Mouse (Mus musculus): Measurements from ENCODE around the gene Ppcdc.
A peak's percentile ranks its signal among the peaks of the same experiment; 100 is the strongest.
"Not testable (repeated sequence)": the region's sequence is repeated elsewhere in the genome, so short reads cannot be mapped to it uniquely, and the experiment has no call there.

Ppcdc gene

DNA sequence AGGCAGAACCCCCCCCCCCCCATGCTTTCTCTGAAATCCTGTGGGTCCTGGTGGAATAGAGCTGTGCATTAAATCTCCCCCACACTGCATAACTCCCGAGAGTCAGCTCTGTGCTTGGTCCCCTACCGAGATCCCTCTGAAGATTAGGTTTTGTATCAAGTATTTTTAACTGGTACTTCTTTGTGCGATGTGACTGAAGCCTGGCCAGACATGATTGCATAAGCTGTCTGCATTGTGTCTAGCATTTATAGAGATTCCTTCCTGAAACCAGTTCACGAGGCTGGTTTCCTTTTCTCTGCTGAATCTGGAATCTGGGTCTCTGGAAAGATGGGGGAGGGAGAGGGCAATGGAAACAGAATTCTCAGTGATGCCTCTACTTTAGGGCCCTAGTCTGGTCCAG lies 11.5 kb downstream of the Ppcdc start:
- DNase-seq (ENCODE audit: low read depth, low spot score) = no peak

DNA sequence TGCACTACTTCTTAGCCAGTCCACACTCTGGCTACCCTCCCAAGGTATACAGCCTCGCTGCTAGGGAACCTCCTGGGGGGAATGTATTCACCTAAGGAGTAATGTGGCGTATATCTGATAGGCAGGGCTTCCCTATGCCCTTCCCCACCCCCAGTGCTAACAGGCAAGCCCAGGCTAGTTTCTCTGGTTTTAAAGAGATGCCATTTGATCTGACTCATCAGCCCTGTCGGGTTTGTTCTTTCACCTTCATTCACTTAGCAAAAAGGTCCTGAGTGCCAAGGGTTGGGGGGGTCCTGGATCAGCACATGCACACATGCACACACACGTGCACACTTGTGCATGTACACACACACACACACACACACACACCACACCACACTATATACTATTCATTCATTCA lies 12.0 kb downstream of the Ppcdc start:
- no peak for DNase-seq (ENCODE audit: low read depth, low spot score)

DNA sequence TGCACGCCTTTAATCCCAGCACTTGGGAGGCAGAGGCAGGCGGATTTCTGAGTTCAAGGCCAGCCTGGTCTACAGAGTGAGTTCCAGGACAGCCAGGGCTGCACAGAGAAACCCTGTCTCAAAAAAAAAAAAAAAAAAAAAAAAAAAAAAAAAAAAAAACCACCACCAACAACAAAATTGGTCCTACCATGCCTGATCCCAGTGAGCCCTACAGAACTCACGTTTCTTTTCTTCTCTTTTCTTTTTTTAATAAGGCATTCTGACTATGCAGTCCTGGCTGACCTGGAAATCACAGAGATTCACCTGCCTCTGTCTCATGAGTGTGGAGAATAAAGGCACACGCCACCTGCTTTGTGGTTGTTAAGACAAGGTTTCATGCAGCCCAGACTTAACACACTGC lies 12.8 kb downstream of the Ppcdc start:
- not testable (repeated sequence) for DNase-seq (ENCODE audit: low read depth, low spot score)

DNA sequence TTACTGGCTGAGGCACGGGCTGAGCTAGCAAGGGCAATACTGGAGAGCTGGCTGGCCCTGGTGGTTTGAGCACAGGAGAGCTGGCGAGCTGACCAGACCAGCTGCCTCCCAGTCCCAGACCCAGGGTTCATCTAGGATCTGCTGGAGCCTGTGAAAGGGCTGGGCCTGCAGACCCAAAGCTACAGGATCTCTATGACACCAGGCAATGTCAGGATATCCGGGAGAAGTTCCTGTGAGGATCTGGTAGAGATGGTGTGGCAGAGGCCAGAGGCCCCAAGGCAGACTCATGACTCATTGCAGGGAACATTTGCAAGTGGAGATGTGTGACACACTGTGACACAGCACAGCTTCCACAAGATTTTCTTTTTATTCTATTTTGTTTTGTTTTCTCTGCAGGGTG lies 14.8 kb downstream of the Ppcdc start:
- DNase-seq (ENCODE audit: low read depth, low spot score) = no peak

DNA sequence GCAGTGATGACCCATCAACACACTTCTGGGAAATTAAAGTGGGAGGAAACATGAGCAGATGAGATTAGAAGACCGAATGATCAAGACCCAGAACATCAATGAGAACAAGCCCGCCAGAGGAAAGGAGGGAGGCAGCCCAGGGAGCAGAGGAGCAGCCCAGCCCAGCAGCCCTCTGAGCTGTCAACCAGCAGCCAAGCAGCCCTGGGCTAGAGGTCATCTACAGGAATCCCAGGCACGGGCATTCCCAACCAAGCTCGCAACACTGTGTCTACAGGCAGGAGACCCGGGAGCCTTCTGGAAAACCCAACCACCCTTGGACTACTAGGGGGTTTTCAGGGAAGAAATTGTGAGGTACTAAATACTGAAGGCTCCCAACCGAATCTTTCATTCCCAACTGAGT lies 15.9 kb downstream of the Ppcdc start:
- DNase-seq (ENCODE audit: low read depth, low spot score) = no peak

DNA sequence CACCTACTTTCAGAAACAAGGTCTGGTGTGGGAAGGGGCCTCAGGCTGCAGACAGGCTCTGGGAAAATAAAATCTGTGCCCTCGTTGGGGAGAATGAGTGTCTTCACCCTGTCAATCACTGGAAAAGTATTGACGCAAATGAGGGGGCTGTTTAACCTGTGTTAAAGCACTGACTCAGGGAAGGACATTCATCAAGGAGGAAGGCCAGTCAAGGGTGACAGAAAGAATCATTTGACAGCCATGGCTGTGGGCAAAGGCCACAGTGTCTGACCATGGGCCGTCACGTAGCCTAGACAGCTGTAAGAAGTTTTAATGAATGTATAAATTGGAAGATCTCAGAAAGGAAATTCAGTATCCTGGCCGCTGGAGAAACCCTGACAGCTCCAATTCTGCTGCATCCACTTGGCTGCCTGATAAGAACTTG lies 18.2 kb downstream of the Ppcdc start:
- no peak for DNase-seq (ENCODE audit: low read depth, low spot score)

DNA sequence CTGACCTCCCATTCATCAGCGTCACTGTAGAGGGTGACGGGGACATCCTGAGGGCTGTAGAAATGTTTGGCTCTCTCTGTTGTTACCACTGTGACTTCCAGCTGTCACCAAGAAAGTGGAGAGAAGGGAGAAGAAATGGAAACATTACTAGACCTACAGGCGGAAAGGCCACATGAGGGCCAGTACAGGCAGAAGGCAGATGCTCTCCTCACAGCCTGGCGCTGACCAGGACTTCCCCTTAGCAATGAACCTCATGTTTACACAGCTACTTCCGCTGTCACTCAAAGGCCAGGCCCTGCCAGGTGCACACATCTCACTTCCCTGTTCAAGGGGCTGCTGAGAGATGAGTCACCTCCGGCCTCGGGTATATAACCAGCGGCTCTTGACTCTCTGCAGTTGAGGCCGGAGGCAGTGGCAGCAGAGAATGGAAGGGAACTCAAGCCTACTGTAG lies 18.8 kb downstream of the Ppcdc start:
- DNase-seq (ENCODE audit: low read depth, low spot score) = peak; percentile 84

DNA sequence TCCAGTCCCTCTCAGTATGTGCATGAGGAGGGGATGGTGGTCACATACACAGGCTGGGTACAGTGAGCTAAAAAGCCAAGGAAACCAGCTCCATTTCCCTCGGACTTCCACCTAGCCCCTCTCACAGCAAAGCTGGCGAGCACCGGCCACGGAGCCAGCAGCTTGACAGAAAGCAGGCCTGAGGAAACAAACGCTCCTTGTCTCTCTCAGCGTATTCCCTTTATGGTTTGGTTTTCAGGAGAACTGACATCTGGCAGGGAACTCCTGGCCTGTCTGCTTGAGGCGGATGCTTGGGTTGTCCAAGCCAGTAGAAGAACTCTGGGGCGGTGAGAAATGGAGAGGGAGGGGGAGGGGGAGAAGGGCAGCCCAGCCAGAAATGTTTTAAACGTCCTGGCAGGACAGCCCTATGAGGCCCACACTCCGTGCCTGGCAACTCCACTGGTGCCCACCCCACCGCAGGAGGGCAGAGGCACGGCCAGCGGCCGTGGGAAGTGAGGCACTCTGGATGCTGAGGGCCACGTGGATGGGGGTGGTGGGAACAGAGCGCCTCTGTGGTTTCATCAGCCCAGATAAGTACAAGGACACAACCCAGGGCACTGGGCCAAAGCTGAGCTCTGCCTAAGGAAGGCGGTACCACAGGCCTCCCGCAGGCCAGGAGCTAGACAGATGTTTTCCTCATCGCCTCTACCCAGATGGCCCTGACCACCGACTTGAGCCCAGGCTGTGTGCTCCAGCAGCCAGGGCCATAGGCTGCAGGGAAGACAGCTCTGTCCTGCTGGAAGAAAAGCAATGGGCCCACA lies 19.4 kb downstream of the Ppcdc start:
- peak; percentile 47 for DNase-seq (ENCODE audit: low read depth, low spot score)

DNA sequence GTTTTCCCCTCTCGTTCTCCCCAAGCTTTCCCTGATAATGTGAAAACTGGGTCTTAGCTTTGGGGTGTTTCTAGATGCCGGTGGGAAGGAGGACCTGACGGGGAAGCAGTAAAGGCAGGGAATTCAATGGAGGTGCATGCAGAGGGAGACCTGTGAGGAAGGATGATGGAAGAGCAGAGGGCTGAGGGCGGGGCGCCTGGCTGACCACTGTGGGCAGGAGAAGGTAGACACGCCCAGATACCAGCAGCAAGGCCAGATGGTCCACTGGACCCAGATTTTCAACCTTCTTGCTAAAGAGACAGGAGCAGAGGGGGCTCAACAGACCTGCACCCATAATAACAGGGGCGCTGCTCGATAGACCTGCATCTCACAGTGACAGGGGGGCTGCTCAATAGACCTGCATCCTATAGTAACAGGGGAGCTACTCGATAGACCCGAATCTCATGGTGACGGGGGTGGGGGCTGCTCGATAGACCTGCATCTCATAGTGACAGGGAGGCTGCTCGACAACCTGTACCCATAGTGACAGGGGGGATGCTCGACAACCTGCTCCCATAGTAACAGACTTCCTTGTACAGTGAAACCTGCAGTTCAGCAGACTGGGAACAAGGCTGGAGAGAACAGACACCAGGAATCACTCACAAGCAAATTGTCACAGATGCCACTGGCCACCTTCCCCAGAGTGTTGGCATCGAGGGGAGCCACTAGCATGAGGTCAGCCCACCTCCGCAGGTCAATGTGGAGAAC lies 20.2 kb downstream of the Ppcdc start:
- no peak for DNase-seq (ENCODE audit: low read depth, low spot score)

DNA sequence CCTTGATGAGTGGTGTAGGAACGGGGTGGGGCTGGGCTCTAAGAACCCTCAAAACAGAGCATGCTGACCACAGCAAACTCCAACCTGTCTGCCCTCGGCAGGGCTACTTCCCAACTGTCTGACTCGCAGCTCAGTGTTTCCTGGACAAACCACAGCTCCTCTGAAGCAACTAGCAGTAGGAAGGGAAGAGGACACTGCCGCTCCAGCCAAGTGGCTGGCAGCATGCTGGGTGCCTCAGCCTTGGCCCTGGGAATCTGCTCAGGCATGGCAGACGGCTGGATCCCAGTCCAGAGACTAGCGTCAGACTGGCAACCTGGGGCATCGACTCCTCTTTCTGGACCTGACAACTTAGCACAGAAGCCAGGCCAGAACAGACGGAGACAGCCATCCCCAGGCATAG lies 22.6 kb downstream of the Ppcdc start:
- no peak for DNase-seq (ENCODE audit: low read depth, low spot score)

DNA sequence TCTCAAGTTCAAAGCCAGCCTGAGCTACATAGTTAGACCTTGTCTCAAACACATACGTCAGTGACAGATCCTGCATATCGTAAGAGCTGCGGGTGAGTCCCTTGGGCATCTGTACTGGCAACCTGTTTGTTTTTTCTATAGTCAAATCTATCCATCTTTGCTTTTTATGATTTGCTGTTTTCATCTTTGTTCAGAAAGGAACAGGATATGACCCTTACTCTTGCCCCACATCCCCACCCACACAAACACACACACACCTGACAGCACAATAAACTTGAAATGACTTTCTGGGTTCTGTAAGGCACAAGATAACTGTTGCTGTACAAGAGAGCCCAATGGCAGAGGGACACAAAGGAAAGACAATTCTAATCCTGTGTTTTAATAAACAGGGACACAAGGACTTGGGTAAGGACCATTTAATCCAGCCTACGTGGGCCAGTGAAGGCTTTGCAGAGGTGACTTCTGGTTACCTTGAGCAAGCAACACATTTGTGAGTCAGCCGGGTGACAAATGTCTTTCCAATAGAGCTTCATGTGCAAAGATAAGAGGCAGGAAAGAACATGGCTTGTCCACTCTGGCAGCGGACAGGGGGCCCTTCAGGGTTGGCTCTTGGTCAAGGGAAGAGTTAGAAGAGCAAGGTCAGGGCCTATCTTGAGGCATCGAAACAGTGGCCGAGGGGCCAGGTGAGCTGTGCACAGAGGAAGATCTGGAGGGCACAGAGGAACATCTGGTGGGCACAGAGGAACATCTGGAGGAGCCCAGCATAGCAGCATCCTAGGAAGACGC lies 32.6 kb downstream of the Ppcdc start:
- DNase-seq (ENCODE audit: low read depth, low spot score) = peak; percentile 27

DNA sequence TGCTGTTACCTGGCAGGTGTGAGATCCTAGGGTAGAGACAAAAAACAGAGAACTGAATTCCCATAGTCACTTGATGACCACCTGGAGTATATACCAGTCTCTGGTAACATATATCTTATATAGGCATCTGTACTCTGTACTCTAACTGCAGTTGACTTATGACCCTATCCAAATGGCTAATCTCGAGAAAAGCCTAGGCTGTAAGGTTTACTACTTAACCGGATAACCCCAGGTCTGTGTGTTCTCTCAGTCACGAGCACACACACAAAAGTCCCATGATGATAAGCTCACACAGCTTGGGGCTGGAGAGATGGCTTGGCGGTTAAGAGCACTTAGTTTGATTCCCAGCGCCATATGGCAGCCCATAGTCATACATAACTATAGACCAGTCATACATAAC lies 33.5 kb downstream of the Ppcdc start:
- no peak for DNase-seq (ENCODE audit: low read depth, low spot score)

DNA sequence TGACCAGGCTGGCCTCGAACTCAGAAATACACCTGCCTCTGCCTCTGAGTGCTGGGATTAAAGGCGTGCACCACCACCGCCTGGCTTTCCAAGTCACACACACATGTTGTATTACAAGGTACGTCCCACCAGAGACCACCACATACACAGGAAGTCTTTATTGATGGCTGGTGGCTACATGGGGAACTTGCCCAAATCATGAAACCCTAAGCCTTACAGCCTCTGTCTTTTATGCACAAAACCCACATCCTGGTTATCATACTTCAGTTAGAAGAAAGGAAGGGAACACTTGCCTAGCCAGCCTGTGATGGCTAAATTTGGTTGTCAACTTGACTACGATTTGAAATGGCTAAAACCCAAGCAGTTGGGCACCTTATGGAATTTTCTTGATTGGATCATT lies 35.9 kb downstream of the Ppcdc start:
- peak; percentile 51 for DNase-seq (ENCODE audit: low read depth, low spot score)

DNA sequence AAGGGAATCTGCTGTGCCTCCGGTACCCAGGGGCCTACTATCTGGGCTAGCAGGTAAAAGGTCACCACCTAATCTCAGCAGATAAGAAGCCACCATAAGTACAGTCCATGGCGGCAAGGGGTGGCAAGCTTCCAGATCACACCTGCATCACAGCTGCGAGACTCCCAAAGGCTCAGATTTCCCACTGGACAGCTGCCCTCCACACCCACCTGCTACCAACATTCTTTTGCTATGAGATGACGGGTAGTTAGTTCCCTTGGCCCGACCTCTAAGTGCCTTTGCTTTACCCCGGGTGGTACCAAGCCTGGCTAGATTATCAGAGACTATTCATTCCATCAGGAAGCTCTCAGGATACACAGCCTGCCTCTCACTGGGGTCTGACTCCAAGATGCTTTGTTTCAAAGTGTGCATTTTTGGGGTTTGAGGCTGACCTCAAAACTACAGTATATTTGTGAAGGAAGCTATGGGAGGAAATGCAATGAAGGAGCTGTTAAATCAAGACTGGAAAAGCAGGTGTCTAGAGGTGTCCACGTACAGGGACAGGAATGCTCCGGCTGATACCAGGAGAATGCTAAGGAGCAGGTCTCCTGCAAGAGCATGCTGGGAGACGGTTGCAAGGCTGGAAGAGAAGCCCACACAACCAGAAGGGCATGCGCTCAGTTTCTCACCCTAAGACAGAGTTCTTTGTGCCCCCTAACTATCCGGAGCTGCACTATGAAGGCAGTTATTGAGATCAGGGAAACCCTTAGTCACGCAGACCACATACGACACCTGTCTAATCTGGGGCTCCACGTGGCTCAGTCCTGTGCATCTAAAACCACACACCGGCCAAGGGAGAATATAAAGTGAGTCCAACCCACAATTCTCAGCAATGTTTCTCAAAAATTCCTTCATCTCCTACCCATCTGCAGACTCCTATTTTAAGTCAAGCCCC lies 37.3 kb downstream of the Ppcdc start:
- DNase-seq (ENCODE audit: low read depth, low spot score) = no peak

DNA sequence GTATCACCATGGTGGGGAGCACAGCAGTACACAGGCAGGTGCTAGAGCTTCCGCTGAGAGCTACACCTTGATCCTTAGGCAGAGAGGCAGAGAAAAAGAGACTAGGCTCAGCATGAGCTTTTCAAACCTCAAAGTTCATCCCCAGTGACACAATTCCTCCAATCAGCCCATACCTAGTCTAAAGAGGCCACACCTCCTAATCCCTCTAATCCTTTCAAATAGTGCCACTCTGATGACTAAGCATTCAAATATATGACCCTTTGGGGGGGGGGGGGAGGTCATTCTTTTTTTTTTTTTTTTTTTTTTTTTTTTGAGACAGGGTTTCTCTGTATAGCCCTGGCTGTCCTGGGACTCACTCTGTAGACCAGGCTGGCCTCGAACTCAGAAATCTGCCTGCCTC lies 41.2 kb downstream of the Ppcdc start:
- DNase-seq (ENCODE audit: low read depth, low spot score) = no peak

DNA sequence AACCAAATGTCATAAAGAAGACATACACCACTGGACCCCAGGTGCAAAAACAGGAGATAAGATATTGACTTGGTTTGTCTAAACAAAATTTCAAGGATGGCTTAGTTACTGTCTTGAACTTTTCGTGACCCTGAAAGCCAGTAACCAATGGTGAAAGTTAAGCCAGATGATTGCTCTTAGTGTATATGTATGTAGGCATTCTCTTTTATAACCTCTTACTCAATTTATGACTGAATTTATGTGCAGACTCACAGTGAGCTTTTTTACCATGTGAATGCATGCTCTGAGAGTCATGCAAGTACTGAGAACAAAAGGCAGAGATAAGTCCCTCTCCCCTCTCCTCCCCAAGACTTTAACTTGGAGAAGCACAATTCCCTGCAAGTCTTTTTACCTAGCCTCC lies 47.0 kb downstream of the Ppcdc start:
- no peak for DNase-seq (ENCODE audit: low read depth, low spot score)

DNA sequence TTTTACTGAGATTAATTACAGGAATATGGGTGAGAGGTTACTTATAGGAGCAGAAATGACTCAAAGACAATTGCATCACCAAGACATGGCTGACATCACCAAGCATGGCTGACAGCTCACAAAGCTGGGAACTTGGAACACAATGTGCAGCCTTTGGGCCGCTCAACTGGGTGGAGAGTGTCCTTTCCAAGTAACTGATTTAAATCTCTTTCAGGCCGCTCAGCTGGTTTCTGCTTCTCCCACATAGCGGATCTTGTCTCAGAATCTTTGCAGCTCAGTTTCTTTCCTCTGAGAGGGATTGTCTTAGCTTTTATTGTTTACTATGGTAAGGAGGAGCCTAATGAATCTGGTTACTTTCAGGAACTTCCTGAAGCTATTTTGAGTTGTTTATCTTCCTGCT lies 49.1 kb downstream of the Ppcdc start:
- no peak for DNase-seq (ENCODE audit: low read depth, low spot score)

DNA sequence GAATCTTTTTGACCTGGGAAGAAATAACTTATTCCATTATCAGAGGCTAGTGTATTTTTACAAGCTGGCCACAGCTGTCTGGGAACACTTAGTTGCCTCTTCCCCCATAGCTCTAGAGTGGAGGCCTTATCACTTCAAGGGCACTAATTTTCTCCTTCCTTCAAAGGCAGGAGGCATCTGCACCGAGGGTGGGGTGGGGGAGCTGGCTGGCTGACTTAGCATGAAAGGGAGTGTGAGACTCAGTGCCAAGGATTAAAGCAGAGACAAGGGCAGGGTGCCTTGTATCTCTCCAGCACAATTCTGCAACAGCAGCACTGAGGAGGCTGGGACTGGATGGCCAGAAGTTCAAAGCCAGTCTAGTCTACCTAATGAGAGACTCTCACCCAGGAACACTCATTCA lies 50.8 kb downstream of the Ppcdc start:
- no peak for DNase-seq (ENCODE audit: low read depth, low spot score)

DNA sequence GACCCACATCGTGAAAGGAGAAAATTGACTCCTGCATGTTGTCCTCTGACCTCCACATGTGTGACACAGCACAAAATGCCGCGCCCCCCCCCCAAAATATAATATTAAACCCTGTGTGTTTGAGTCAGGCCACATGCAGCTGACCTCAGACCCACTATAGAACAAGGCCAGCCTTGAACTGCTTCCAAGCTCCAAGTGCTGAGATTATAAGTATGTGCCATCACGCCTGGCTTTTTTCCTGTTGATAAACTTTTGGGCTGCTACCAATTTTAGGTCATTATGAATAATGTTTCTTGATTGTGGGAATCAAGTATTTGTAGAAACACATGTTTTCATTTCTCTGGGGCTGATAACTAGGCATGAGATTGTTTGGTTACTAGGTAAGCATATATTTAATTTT lies 53.0 kb downstream of the Ppcdc start:
- no peak for DNase-seq (ENCODE audit: low read depth, low spot score)

DNA sequence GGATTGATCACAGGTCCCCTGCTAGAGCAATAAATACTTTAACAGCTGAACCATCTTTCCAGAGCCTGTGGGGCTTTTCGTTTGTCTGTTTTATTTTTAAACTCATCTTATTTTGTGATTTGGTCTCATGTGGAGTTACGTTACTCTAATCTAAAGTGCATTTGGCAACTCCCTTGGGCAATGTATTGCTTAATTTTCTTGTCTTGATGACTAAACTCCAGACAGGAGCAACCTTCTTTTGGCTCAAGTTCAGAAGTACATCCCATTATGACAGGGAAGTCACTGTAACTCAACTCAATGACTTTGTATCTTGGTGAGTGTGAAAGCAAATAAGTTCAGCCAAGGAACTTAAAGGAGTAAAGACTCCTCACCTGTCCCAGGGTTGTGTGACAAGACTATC lies 55.3 kb downstream of the Ppcdc start:
- DNase-seq (ENCODE audit: low read depth, low spot score) = no peak

DNA sequence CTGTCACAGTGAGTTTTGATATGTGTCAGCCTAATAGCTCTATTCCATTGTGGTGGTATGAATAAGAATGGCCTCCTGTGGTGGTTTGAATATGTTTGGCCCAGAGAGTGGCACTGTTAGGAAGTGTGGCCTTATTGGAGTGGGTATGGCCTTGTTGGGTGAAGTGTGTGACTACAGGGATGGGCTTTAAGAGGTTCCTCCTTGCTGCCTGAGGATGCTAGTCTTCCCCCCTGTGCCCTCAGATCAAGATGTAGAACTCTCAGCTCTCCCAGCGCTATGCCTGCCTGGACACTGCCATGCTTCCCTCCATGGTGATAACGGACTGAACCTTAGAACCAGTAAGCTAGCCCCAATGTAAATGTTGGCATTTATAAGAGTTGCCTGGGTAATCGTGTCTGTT lies 78.9 kb downstream of the Ppcdc start:
- DNase-seq (ENCODE audit: low read depth, low spot score) = no peak

Data from CD4-positive, CD25-positive, alpha-beta regulatory T cell, adult 2 months (primary cell).